Mouse (Mus musculus) mature B cell (primary cell): ENCODE results near the gene Otx1.

Experiments used
- in situ Hi-C: fragments of 300-500 bp; cut with MboI; formaldehyde crosslinking; loops from 2 replicates; pipeline ENCODE4 v1.14.3; 2019

Otx1 gene

GRCm38 (mm10) chr11:22002783-22003340, at the start of gene Otx1:
Otx1 (minus strand) TSS chr11:22002897.
- in situ Hi-C loops: no loop called here

GRCm38 (mm10) chr11:22050864-22051263, 48.2 kb upstream of the Otx1 start:
- in situ Hi-C loops: no loop called here

- in situ Hi-C loops: no loop called here
Observed at GRCm38 (mm10) chr11:22039854-22040426, 37.2 kb upstream of the Otx1 start.

- in situ Hi-C loops: no loop called here
Observed at GRCm38 (mm10) chr11:22034564-22035105, 31.9 kb upstream of the Otx1 start.

GRCm38 (mm10) chr11:22033582-22033981, 30.9 kb upstream of the Otx1 start:
- in situ Hi-C loops: no loop called here

GRCm38 (mm10) chr11:22020602-22021001, 17.9 kb upstream of the Otx1 start:
- in situ Hi-C loops: no loop called here

GRCm38 (mm10) chr11:22017444-22017843, 14.7 kb upstream of the Otx1 start:
- in situ Hi-C loops: no loop called here

GRCm38 (mm10) chr11:22016341-22016740, 13.6 kb upstream of the Otx1 start:
- in situ Hi-C loops: no loop called here

GRCm38 (mm10) chr11:22008817-22009216, 6.1 kb upstream of the Otx1 start:
- in situ Hi-C loops: no loop called here

- in situ Hi-C loops: no loop called here
Observed at GRCm38 (mm10) chr11:22008129-22008596, 5.5 kb upstream of the Otx1 start.

- in situ Hi-C loops: no loop called here
Observed at GRCm38 (mm10) chr11:22007781-22008110, 5.0 kb upstream of the Otx1 start.

- in situ Hi-C loops: no loop called here
Observed at GRCm38 (mm10) chr11:22007088-22007780, 4.5 kb upstream of the Otx1 start.

- in situ Hi-C loops: no loop called here
Observed at GRCm38 (mm10) chr11:22006471-22007087, 3.9 kb upstream of the Otx1 start.

GRCm38 (mm10) chr11:22005281-22005870, 2.7 kb upstream of the Otx1 start:
- in situ Hi-C loops: no loop called here

GRCm38 (mm10) chr11:22004331-22004841, 1.7 kb upstream of the Otx1 start:
- in situ Hi-C loops: no loop called here

GRCm38 (mm10) chr11:22003341-22003981, 764 bp upstream of the Otx1 start:
- in situ Hi-C loops: no loop called here

GRCm38 (mm10) chr11:22002062-22002782, 475 bp downstream of the Otx1 start:
- in situ Hi-C loops: no loop called here

- in situ Hi-C loops: no loop called here
Observed at GRCm38 (mm10) chr11:22001321-22002061, 1.2 kb downstream of the Otx1 start.

GRCm38 (mm10) chr11:22000316-22001076, 2.2 kb downstream of the Otx1 start:
- in situ Hi-C loops: no loop called here
